Mouse (Mus musculus) lung, postnatal 0 days (tissue): ENCODE data around the gene Cul3. TPM values are rescaled to one million over a fixed set of nuclear protein-coding genes. Genes with fewer than 3 reads are reported as not detected.
A peak's percentile ranks its signal among the peaks of the same experiment; 100 is the strongest.

Experiments used
- ATAC-seq: fragments of 200-750 bp; cut with Nextera tagmentation; 2 replicates; pipeline ENCODE4 v1.8.0; 2017; ENCODE audit warnings: moderate library complexity
- DNase-seq: peaks from one replicate; pipeline ENCODE4 v3.0.0-alpha.2; 2016; ENCODE audit warnings: low spot score
- H3K27ac ChIP-seq: fragments of 300-500 bp; sonication (generic); 2 replicates; pipeline ENCODE4 v1.5.1; 2014; ENCODE audit warnings: antibody characterized with exemption, mild to moderate bottlenecking, low read length, mixed read lengths
- H3K27me3 ChIP-seq: fragments of 300-500 bp; sonication (generic); replicated peaks from 2 replicates; pipeline ENCODE4 v1.6.1; 2014; ENCODE audit warnings: low read length, mixed read lengths; ENCODE audit not compliant: insufficient read depth
- H3K36me3 ChIP-seq: fragments of 300-500 bp; sonication (generic); 2 replicates; pipeline ENCODE4 v1.6.1; 2014; ENCODE audit warnings: low read length, mixed read lengths; ENCODE audit not compliant: insufficient read depth
- H3K4me1 ChIP-seq: fragments of 300-500 bp; sonication (generic); 2 replicates; pipeline ENCODE4 v1.6.1; 2014; ENCODE audit warnings: antibody characterized with exemption, low read depth, low read length, mixed read lengths; ENCODE audit not compliant: insufficient read depth
- H3K4me2 ChIP-seq: fragments of 300-500 bp; sonication (generic); replicated peaks from 2 replicates; pipeline ENCODE4 v1.6.1; 2014; ENCODE audit warnings: low read depth, mild to moderate bottlenecking, low read length, moderate library complexity, mixed read lengths
- H3K4me3 ChIP-seq: fragments of 300-500 bp; sonication (generic); 2 replicates; pipeline ENCODE4 v1.5.1; 2014; ENCODE audit warnings: low read depth, low read length
- H3K9ac ChIP-seq: fragments of 300-500 bp; sonication (generic); replicated peaks from 2 replicates; pipeline ENCODE4 v1.6.1; 2014; ENCODE audit warnings: low read depth, mild to moderate bottlenecking
- H3K9me3 ChIP-seq: fragments of 300-500 bp; sonication (generic); 2 replicates; pipeline ENCODE4 v1.6.1; 2016; ENCODE audit warnings: low read length, mixed read lengths
- CTCF ChIP-seq: IDR thresholded peaks from 2 replicates; pipeline ENCODE4 v1.5.1; 2016; ENCODE audit warnings: antibody characterized with exemption, mild to moderate bottlenecking
- EP300 ChIP-seq: IDR thresholded peaks from 2 replicates; pipeline ENCODE4 v1.6.1; 2016; ENCODE audit warnings: antibody characterized with exemption, mild to moderate bottlenecking, control low read depth
- WGBS: fragments of 180-500 bp; shearing (Covaris S2); extraction: QIAGEN DNeasy Blood & Tissue Kit; methylation state at CpG from one replicate; pipeline ENCODE4 v1.1.7; 2014; 5-methylcytosine and 5-hydroxymethylcytosine counted together
- polyA plus RNA-seq: library from polyadenylated mRNA; unstranded; fragments of >200 nt; fragmentation: Nextera tagmentation; extraction: Ambion mirVana; gene quantifications from 2 replicates; pipeline ENCODE4 v1.2.1, GENCODE M21; 2015

The Cul3 gene
- polyA plus RNA-seq, 1 experiment from 2014 or later = 33.8 TPM

GRCm38 (mm10) chr1:80340061-80340435 lies 232 bp downstream of the Cul3 start:
- Histone ChIP-seq H3K9ac (peak overlapping the region; percentile 97), H3K9me3 (no peaks in the 10 kb centered on the region), H3K4me2 (peak overlapping the region; percentile 72), H3K36me3 (no peaks in the 10 kb centered on the region), H3K4me3 (peak overlapping the region; percentile 96), H3K27ac (peak overlapping the region; percentile 100), H3K4me1 (no peaks in the 10 kb centered on the region; the same call in 1 of the 2 replicates), H3K27me3 (no peaks in the 10 kb centered on the region)
- 0% methylated on average over 13 of the region's 59 CpGs for WGBS
- ATAC-seq (peak; percentile 29), DNase-seq (peak; percentile 78)
- TF ChIP-seq EP300 (no peak), CTCF (no peak)

DNA sequence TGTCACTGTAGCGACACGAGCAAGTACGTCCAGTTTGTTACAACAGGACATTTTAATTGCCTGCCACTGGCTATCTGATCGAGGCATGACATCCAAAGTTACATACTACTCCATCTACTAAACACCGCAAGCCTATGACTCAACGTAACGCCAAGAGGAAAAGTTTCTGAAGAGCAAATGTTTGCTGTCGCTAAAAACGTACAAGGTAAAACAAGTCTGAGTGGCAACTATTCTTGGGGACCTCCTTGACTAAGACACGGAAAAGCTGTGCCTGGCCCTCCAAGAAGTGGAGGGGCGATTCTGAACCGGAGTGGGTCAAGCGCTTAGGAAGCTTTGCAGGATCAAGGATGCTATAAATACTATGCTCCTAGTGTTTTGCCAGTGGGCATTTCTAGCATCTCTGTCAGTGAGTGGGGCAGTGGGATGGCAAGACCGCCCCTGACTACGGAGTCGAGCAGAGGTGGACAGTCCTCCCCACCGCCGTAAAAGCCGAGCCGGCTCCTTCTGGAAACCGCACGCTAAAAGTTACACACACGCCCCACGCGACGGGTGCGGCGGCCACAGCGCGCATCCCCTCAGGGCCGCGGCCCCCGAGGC lies 757 bp downstream of the Cul3 start:
- Histone ChIP-seq H3K36me3 (no peaks in the 10 kb centered on the region), H3K9ac (peak overlapping the region; percentile 97), H3K27ac (peak overlapping the region; percentile 100), H3K4me3 (peak overlapping the region; percentile 96), H3K4me2 (peak overlapping the region; percentile 72), H3K27me3 (no peaks in the 10 kb centered on the region), H3K9me3 (no peaks in the 10 kb centered on the region), H3K4me1 (peaks cover 3% of the 10 kb centered on the region; the same call in 1 of the 2 replicates)
- ATAC-seq (no peak; the same call in 1 of the 2 replicates), DNase-seq (peak; percentile 61)
- no peak for TF ChIP-seq CTCF
- no peak for TF ChIP-seq EP300
- under 1% methylated on average over 32 of the region's 33 CpGs for WGBS

- no peak overlapping the region for H3K9ac ChIP-seq
- peak overlapping the region; percentile 96; the same call in 1 of the 2 replicates for H3K4me3 ChIP-seq
- TF ChIP-seq CTCF (no peak), EP300 (no peak)
- no peaks in the 10 kb centered on the region for H3K9me3 ChIP-seq
- no peaks in the 10 kb centered on the region for H3K36me3 ChIP-seq
- H3K4me2 ChIP-seq = peak overlapping the region; percentile 72
- ATAC-seq (no peak), DNase-seq (no peak)
- H3K4me1 ChIP-seq = peaks cover 6% of the 10 kb centered on the region; the same call in 1 of the 2 replicates
- WGBS = 7% methylated on average over 1 of the region's 1 CpGs
- H3K27me3 ChIP-seq = no peaks in the 10 kb centered on the region
- no peak overlapping the region for H3K27ac ChIP-seq
Measured at GRCm38 (mm10) chr1:80338398-80338797, 1.9 kb downstream of the Cul3 start.

DNA sequence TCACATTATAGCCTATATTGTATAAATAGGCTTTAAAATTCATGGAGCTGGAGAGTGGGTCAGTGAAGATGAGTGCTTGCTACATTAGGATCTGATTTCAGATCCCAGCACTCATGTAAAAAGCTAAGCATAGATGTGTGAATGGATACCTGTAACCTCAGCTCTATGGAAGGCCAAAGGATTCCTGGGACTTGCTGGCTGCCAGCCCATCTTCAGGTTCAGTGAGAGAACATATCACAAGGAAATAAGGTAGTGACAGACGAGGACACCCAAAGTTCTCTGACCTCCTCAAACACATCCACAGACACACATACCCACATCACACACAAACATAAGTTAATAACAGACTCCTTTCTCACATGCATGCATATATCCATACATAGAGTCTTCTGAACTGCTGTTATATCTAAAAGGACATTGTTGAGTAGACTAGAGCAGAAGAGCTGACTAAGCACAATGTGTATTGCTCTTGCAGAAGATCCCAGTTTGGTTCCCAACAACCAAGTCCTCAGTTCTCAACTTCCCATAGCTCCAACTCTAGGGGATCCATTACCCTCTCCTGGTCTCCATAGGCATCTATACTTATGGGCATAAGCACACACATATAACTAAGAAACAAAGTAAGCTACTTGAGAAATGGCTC lies 4.4 kb downstream of the Cul3 start:
- Histone ChIP-seq H3K9ac (no peak overlapping the region), H3K4me3 (no peak overlapping the region), H3K9me3 (no peaks in the 10 kb centered on the region), H3K27ac (no peak overlapping the region), H3K36me3 (no peaks in the 10 kb centered on the region), H3K4me2 (no peak overlapping the region), H3K4me1 (peaks cover 10% of the 10 kb centered on the region; the same call in 1 of the 2 replicates), H3K27me3 (no peaks in the 10 kb centered on the region)
- WGBS = 52% methylated on average over 1 of the region's 1 CpGs
- TF ChIP-seq CTCF = no peak
- no peak for TF ChIP-seq EP300
- no peak for DNase-seq
- no peak for ATAC-seq

DNA sequence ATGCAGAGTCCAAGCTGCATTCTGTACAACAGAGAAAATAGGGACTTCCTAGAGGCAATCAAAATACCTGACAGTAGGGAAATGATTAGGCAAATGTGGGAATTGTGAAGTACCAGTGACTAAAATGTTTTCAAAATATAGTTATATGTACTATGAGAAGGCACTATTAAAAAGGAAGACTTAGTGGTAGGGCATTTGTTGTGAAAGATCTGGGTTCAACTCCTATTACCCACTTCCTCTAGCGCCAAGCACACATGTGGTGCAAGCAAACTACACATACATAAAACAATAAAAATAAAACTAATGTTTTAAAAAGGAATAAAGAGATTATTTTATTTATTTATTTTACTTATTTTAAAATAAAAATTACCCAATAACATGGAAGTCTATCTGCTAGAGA lies 5.2 kb downstream of the Cul3 start:
- 89% methylated on average over 1 of the region's 1 CpGs for WGBS
- ATAC-seq = no peak
- no peak overlapping the region for H3K27ac ChIP-seq
- H3K4me3 ChIP-seq = no peak overlapping the region
- no peaks in the 10 kb centered on the region for H3K36me3 ChIP-seq
- peak; percentile 9 for DNase-seq
- H3K4me1 ChIP-seq = peaks cover 13% of the 10 kb centered on the region; the same call in 1 of the 2 replicates
- H3K27me3 ChIP-seq = no peaks in the 10 kb centered on the region
- H3K9ac ChIP-seq = no peak overlapping the region
- no peak for TF ChIP-seq CTCF
- no peak for TF ChIP-seq EP300
- H3K4me2 ChIP-seq = no peak overlapping the region
- H3K9me3 ChIP-seq = no peaks in the 10 kb centered on the region

DNA sequence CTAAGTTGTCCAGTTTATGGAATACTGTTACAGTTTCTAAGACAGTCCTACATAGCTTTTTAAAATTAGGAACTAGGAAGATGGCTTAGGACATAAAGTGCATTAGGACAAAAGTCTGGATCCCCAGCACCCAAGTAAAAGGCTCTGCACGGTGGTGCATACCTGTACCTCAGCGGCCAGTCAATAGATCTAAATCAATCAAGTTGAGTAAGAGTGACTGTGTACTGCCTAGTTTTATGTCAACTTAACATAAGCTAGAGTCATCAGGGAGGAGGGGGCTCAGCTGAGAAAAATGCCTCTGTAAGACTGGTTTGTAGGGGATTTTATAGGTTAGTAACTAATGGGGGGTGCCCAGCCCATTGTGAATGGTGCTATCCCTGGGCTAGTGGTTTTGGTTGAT lies 9.3 kb downstream of the Cul3 start:
- 69% methylated on average over 2 of the region's 2 CpGs for WGBS
- no peaks in the 10 kb centered on the region for H3K27me3 ChIP-seq
- H3K9ac ChIP-seq = no peak overlapping the region
- peak overlapping the region; percentile 38; the same call in 1 of the 2 replicates for H3K27ac ChIP-seq
- H3K4me2 ChIP-seq = 0 out of 2 replicates have a peak overlapping the region, but pooled peaks have one; percentile 1
- H3K36me3 ChIP-seq = no peaks in the 10 kb centered on the region
- H3K4me1 ChIP-seq = peaks cover 13% of the 10 kb centered on the region; the same call in 1 of the 2 replicates
- no peaks in the 10 kb centered on the region for H3K9me3 ChIP-seq
- no peak overlapping the region for H3K4me3 ChIP-seq
- TF ChIP-seq EP300 (no peak), CTCF (no peak)
- DNase-seq (no peak), ATAC-seq (no peak)
